Mouse (Mus musculus): ENCODE data around the gene Mov10. TPM values are rescaled to one million over a fixed set of nuclear protein-coding genes. Genes with fewer than 3 reads are reported as not detected.
"Not testable (repeated sequence)": the region's sequence is repeated elsewhere in the genome, so short reads cannot be mapped to it uniquely, and the experiment has no call there.

Gene Mov10
- 19.9 and 24.1 TPM in 2 replicates for total RNA-seq (2017)

GRCm38 (mm10) chr3:104817991-104818748 is at the start of gene Mov10:
Gene Mov10, minus strand, starts transcription at chr3:104818563.
- ATAC-seq (ENCODE audit: extremely low read depth, insufficient number of reproducible peaks, low FRiP score, poor library complexity, severe bottlenecking): peak; percentile 44

- not testable (repeated sequence) for ATAC-seq (ENCODE audit: extremely low read depth, insufficient number of reproducible peaks, low FRiP score, poor library complexity, severe bottlenecking)
Measured at GRCm38 (mm10) chr3:104866674-104867073, 48.3 kb upstream of the Mov10 start.

GRCm38 (mm10) chr3:104865341-104865788 is 47.0 kb upstream of the Mov10 start:
- peak; percentile 39 for ATAC-seq (ENCODE audit: extremely low read depth, insufficient number of reproducible peaks, low FRiP score, poor library complexity, severe bottlenecking)

- ATAC-seq (ENCODE audit: extremely low read depth, insufficient number of reproducible peaks, low FRiP score, poor library complexity, severe bottlenecking): peak; percentile 44
Measured at GRCm38 (mm10) chr3:104864651-104865340, 46.4 kb upstream of the Mov10 start.

GRCm38 (mm10) chr3:104863786-104864650 is 45.7 kb upstream of the Mov10 start, which contains the start of the genes St7l and Capza1:
Gene St7l, plus strand, starts transcription at chr3:104864005.
Gene Capza1, minus strand, starts transcription at chr3:104864505.
- peak; percentile 79 for ATAC-seq (ENCODE audit: extremely low read depth, insufficient number of reproducible peaks, low FRiP score, poor library complexity, severe bottlenecking)

GRCm38 (mm10) chr3:104858560-104858959 is 40.2 kb upstream of the Mov10 start:
- ATAC-seq (ENCODE audit: extremely low read depth, insufficient number of reproducible peaks, low FRiP score, poor library complexity, severe bottlenecking): no peak

- peak; percentile 78 for ATAC-seq (ENCODE audit: extremely low read depth, insufficient number of reproducible peaks, low FRiP score, poor library complexity, severe bottlenecking)
Measured at GRCm38 (mm10) chr3:104856106-104856505, 37.7 kb upstream of the Mov10 start.

- no peak for ATAC-seq (ENCODE audit: extremely low read depth, insufficient number of reproducible peaks, low FRiP score, poor library complexity, severe bottlenecking)
Measured at GRCm38 (mm10) chr3:104854866-104855265, 36.5 kb upstream of the Mov10 start.

- no peak for ATAC-seq (ENCODE audit: extremely low read depth, insufficient number of reproducible peaks, low FRiP score, poor library complexity, severe bottlenecking)
Measured at GRCm38 (mm10) chr3:104854465-104854864, 36.1 kb upstream of the Mov10 start.

GRCm38 (mm10) chr3:104846601-104847000 is 28.2 kb upstream of the Mov10 start:
- no peak for ATAC-seq (ENCODE audit: extremely low read depth, insufficient number of reproducible peaks, low FRiP score, poor library complexity, severe bottlenecking)

GRCm38 (mm10) chr3:104841049-104841448 is 22.7 kb upstream of the Mov10 start:
- no peak for ATAC-seq (ENCODE audit: extremely low read depth, insufficient number of reproducible peaks, low FRiP score, poor library complexity, severe bottlenecking)

GRCm38 (mm10) chr3:104835797-104836196 is 17.4 kb upstream of the Mov10 start:
- 0 out of 2 replicates have a peak, but pooled peaks have one; percentile 26 for ATAC-seq (ENCODE audit: extremely low read depth, insufficient number of reproducible peaks, low FRiP score, poor library complexity, severe bottlenecking)

- ATAC-seq (ENCODE audit: extremely low read depth, insufficient number of reproducible peaks, low FRiP score, poor library complexity, severe bottlenecking): no peak
Measured at GRCm38 (mm10) chr3:104822413-104822812, 4.0 kb upstream of the Mov10 start.

- no peak for ATAC-seq (ENCODE audit: extremely low read depth, insufficient number of reproducible peaks, low FRiP score, poor library complexity, severe bottlenecking)
Measured at GRCm38 (mm10) chr3:104820426-104820825, 2.1 kb upstream of the Mov10 start.

GRCm38 (mm10) chr3:104818749-104819134 is 379 bp upstream of the Mov10 start:
- no peak for ATAC-seq (ENCODE audit: extremely low read depth, insufficient number of reproducible peaks, low FRiP score, poor library complexity, severe bottlenecking)

GRCm38 (mm10) chr3:104817481-104817990 is 827 bp downstream of the Mov10 start:
- peak; percentile 10; the same call in 1 of the 2 replicates for ATAC-seq (ENCODE audit: extremely low read depth, insufficient number of reproducible peaks, low FRiP score, poor library complexity, severe bottlenecking)

GRCm38 (mm10) chr3:104816130-104816529 is 2.2 kb downstream of the Mov10 start:
- no peak for ATAC-seq (ENCODE audit: extremely low read depth, insufficient number of reproducible peaks, low FRiP score, poor library complexity, severe bottlenecking)

- ATAC-seq (ENCODE audit: extremely low read depth, insufficient number of reproducible peaks, low FRiP score, poor library complexity, severe bottlenecking): no peak
Measured at GRCm38 (mm10) chr3:104815346-104815745, 3.0 kb downstream of the Mov10 start.

- ATAC-seq (ENCODE audit: extremely low read depth, insufficient number of reproducible peaks, low FRiP score, poor library complexity, severe bottlenecking): no peak
Measured at GRCm38 (mm10) chr3:104814746-104815145, 3.6 kb downstream of the Mov10 start.
